Mouse (Mus musculus): ENCODE data around the gene Frmpd3. TPM values are rescaled to one million over a fixed set of nuclear protein-coding genes. Genes with fewer than 3 reads are reported as not detected.
"Not testable (repeated sequence)": the region's sequence is repeated elsewhere in the genome, so short reads cannot be mapped to it uniquely, and the experiment has no call there.

Frmpd3 gene
- polyA plus RNA-seq (2016; fragmentation: Nextera tagmentation; extraction: Ambion mirVana), result 2.7 and 3.9 TPM in 2 replicates

GRCm38 (mm10) chrX:140341656-140342392 is at the start of gene Frmpd3:
Gene Frmpd3 (plus strand): TSS chrX:140342263.
- Histone ChIP-seq H3K27me3 (replicated peaks) (peaks cover 13% of the 10 kb centered on the region), H3K4me2 (replicated peaks) (peak within 1 kb of the TSS; percentile 71), H3K9me3 (no peaks in the 10 kb centered on the region), H3K36me3 (no peaks in the 10 kb centered on the region), H3K4me3 (peak within 1 kb of the TSS; percentile 32), H3K9ac (peak within 1 kb of the TSS; percentile 38; the same call in 1 of the 2 replicates), H3K27ac (no peak within 1 kb of the TSS), H3K4me1 (no peaks in the 10 kb centered on the region)
- 19% methylated on average over 23 of the region's 24 CpGs for WGBS
- peak; percentile 89 for ATAC-seq (ENCODE audit: low FRiP score, low read depth)

- no peak overlapping the region for H3K27ac ChIP-seq
- ATAC-seq (ENCODE audit: low FRiP score, low read depth), result no peak
- no peak overlapping the region for H3K4me2 ChIP-seq (replicated peaks)
- H3K4me3 ChIP-seq, result no peak overlapping the region
- 79% methylated on average over 4 of the region's 4 CpGs for WGBS
- no peak overlapping the region for H3K9ac ChIP-seq
- H3K9me3 ChIP-seq, result no peaks in the 10 kb centered on the region
- H3K36me3 ChIP-seq, result no peaks in the 10 kb centered on the region
- H3K4me1 ChIP-seq, result no peaks in the 10 kb centered on the region
- no peaks in the 10 kb centered on the region for H3K27me3 ChIP-seq (replicated peaks)
These were observed 38.3 kb upstream of the Frmpd3 start for GRCm38 (mm10) chrX:140303731-140304130.

- WGBS, result 58% methylated on average over 7 of the region's 7 CpGs
- ATAC-seq (ENCODE audit: low FRiP score, low read depth), result peak; percentile 66
- Histone ChIP-seq H3K27me3 (replicated peaks) (no peaks in the 10 kb centered on the region), H3K9me3 (no peaks in the 10 kb centered on the region), H3K36me3 (no peaks in the 10 kb centered on the region), H3K4me1 (no peaks in the 10 kb centered on the region), H3K4me2 (replicated peaks) (no peak overlapping the region), H3K4me3 (no peak overlapping the region), H3K9ac (no peak overlapping the region), H3K27ac (no peak overlapping the region)
These were observed 36.4 kb upstream of the Frmpd3 start for GRCm38 (mm10) chrX:140305652-140306051.

- H3K4me2 ChIP-seq (replicated peaks), result no peak overlapping the region
- 62% methylated on average over 4 of the region's 4 CpGs for WGBS
- H3K4me1 ChIP-seq, result no peaks in the 10 kb centered on the region
- H3K36me3 ChIP-seq, result no peaks in the 10 kb centered on the region
- H3K9ac ChIP-seq, result no peak overlapping the region
- no peaks in the 10 kb centered on the region for H3K27me3 ChIP-seq (replicated peaks)
- no peaks in the 10 kb centered on the region for H3K9me3 ChIP-seq
- no peak overlapping the region for H3K27ac ChIP-seq
- no peak for ATAC-seq (ENCODE audit: low FRiP score, low read depth)
- H3K4me3 ChIP-seq, result no peak overlapping the region
These were observed 24.1 kb upstream of the Frmpd3 start for GRCm38 (mm10) chrX:140317931-140318330.

- no peak overlapping the region for H3K27ac ChIP-seq
These were observed 22.9 kb upstream of the Frmpd3 start for GRCm38 (mm10) chrX:140319131-140319530.

GRCm38 (mm10) chrX:140320671-140321070 is 21.4 kb upstream of the Frmpd3 start:
- not testable (repeated sequence) for ATAC-seq (ENCODE audit: low FRiP score, low read depth); H3K9me3 ChIP-seq; H3K4me2 ChIP-seq (replicated peaks); H3K9ac ChIP-seq; H3K4me3 ChIP-seq; H3K36me3 ChIP-seq; H3K27me3 ChIP-seq (replicated peaks); H3K4me1 ChIP-seq; H3K27ac ChIP-seq
- 96% methylated on average over 1 of the region's 1 CpGs for WGBS

More at GRCm38 (mm10) chrX:140319131-140319530, 22.9 kb upstream of the Frmpd3 start:
- no peaks in the 10 kb centered on the region for H3K36me3 ChIP-seq
- H3K4me1 ChIP-seq, result no peaks in the 10 kb centered on the region
- H3K9ac ChIP-seq, result no peak overlapping the region
- H3K9me3 ChIP-seq, result no peaks in the 10 kb centered on the region
- no peaks in the 10 kb centered on the region for H3K27me3 ChIP-seq (replicated peaks)
- no peak overlapping the region for H3K4me2 ChIP-seq (replicated peaks)
- 74% methylated on average over 6 of the region's 6 CpGs for WGBS
- no peak overlapping the region for H3K4me3 ChIP-seq
- ATAC-seq (ENCODE audit: low FRiP score, low read depth), result no peak

- H3K9me3 ChIP-seq, result no peaks in the 10 kb centered on the region
- peak overlapping the region; percentile 38; the same call in 1 of the 2 replicates for H3K9ac ChIP-seq
- peaks cover 13% of the 10 kb centered on the region for H3K27me3 ChIP-seq (replicated peaks)
- H3K27ac ChIP-seq, result no peak overlapping the region
- ATAC-seq (ENCODE audit: low FRiP score, low read depth), result peak; percentile 69
- WGBS, result 22% methylated on average over 23 of the region's 25 CpGs
- H3K4me3 ChIP-seq, result peak overlapping the region; percentile 32
- H3K4me1 ChIP-seq, result no peaks in the 10 kb centered on the region
- no peaks in the 10 kb centered on the region for H3K36me3 ChIP-seq
- peak overlapping the region; percentile 71 for H3K4me2 ChIP-seq (replicated peaks)
These were observed 515 bp downstream of the Frmpd3 start for GRCm38 (mm10) chrX:140342393-140343163.

GRCm38 (mm10) chrX:140375628-140376027 is 33.6 kb downstream of the Frmpd3 start:
- WGBS, result 27% methylated on average over 4 of the region's 4 CpGs
- ATAC-seq (ENCODE audit: low FRiP score, low read depth), result peak; percentile 61
- Histone ChIP-seq H3K27ac (no peak overlapping the region), H3K36me3 (no peaks in the 10 kb centered on the region), H3K9ac (no peak overlapping the region), H3K27me3 (replicated peaks) (no peaks in the 10 kb centered on the region; the same call in 1 of the 2 replicates), H3K4me3 (no peak overlapping the region), H3K4me2 (replicated peaks) (no peak overlapping the region), H3K9me3 (no peaks in the 10 kb centered on the region), H3K4me1 (no peaks in the 10 kb centered on the region)

GRCm38 (mm10) chrX:140399986-140400385 is 57.9 kb downstream of the Frmpd3 start:
- H3K9me3 ChIP-seq, result no peaks in the 10 kb centered on the region
- ATAC-seq (ENCODE audit: low FRiP score, low read depth), result no peak
- no peaks in the 10 kb centered on the region for H3K4me1 ChIP-seq
- no peak overlapping the region for H3K9ac ChIP-seq
- H3K27me3 ChIP-seq (replicated peaks), result no peaks in the 10 kb centered on the region
- H3K4me2 ChIP-seq (replicated peaks), result no peak overlapping the region
- 39% methylated on average over 3 of the region's 3 CpGs for WGBS
- H3K4me3 ChIP-seq, result no peak overlapping the region
- H3K36me3 ChIP-seq, result no peaks in the 10 kb centered on the region
- no peak overlapping the region for H3K27ac ChIP-seq

- H3K9ac ChIP-seq, result no peak overlapping the region
- no peak overlapping the region for H3K27ac ChIP-seq
- H3K4me1 ChIP-seq, result no peaks in the 10 kb centered on the region
- no peaks in the 10 kb centered on the region for H3K9me3 ChIP-seq
- no peaks in the 10 kb centered on the region for H3K36me3 ChIP-seq
- no peak overlapping the region for H3K4me2 ChIP-seq (replicated peaks)
- ATAC-seq (ENCODE audit: low FRiP score, low read depth), result no peak
- 48% methylated on average over 4 of the region's 4 CpGs for WGBS
- H3K4me3 ChIP-seq, result no peak overlapping the region
- no peaks in the 10 kb centered on the region for H3K27me3 ChIP-seq (replicated peaks)
These were observed 60.8 kb downstream of the Frmpd3 start for GRCm38 (mm10) chrX:140402904-140403303.

GRCm38 (mm10) chrX:140406079-140406478 is 64.0 kb downstream of the Frmpd3 start:
- Histone ChIP-seq H3K27me3 (replicated peaks) (no peaks in the 10 kb centered on the region), H3K9me3 (no peaks in the 10 kb centered on the region), H3K36me3 (no peaks in the 10 kb centered on the region), H3K4me3 (no peak overlapping the region), H3K4me1 (no peaks in the 10 kb centered on the region), H3K9ac (no peak overlapping the region), H3K27ac (no peak overlapping the region), H3K4me2 (replicated peaks) (no peak overlapping the region)
- 38% methylated on average over 4 of the region's 4 CpGs for WGBS
- no peak for ATAC-seq (ENCODE audit: low FRiP score, low read depth)

GRCm38 (mm10) chrX:140406501-140406900 is 64.4 kb downstream of the Frmpd3 start:
- no peak overlapping the region for H3K4me3 ChIP-seq
- no peak overlapping the region for H3K9ac ChIP-seq
- H3K27me3 ChIP-seq (replicated peaks), result no peaks in the 10 kb centered on the region
- no peak overlapping the region for H3K27ac ChIP-seq
- H3K36me3 ChIP-seq, result no peaks in the 10 kb centered on the region
- no peaks in the 10 kb centered on the region for H3K4me1 ChIP-seq
- no peak for ATAC-seq (ENCODE audit: low FRiP score, low read depth)
- no peak overlapping the region for H3K4me2 ChIP-seq (replicated peaks)
- H3K9me3 ChIP-seq, result no peaks in the 10 kb centered on the region

Measured in neural tube, embryonic 12.5 days (tissue).